Mouse (Mus musculus) MEL (cell line): ENCODE results near the gene Gpd2. TPM values are rescaled to one million over a fixed set of nuclear protein-coding genes. Genes with fewer than 3 reads are reported as not detected.

Experiments used
- DNase-seq: peaks from one replicate; pipeline ENCODE4 v3.0.0; 2011; ENCODE audit warnings: low read depth, low spot score
- H3K27ac ChIP-seq: 2 replicates; pipeline ENCODE4 v1.5.1; 2012; ENCODE audit warnings: low read depth, mild to moderate bottlenecking, control low read depth, low read length, moderate library complexity; ENCODE audit not compliant: control insufficient read depth
- H3K27me3 ChIP-seq, 2 experiments: fragments of 150-350 bp in 1 of 2; sonication (generic) in 1 of 2; 2 replicates each; pipeline ENCODE4 v1.6.1; 2012; ENCODE audit warnings: low read length in 2 of 2, mild to moderate bottlenecking in 2 of 2, improper control_type of control experiment in 1 of 2, moderate library complexity in 1 of 2; ENCODE audit not compliant: insufficient read depth in 2 of 2, control insufficient read depth in 1 of 2
- H3K36me3 ChIP-seq, 2 experiments: 2 replicates each; pipeline ENCODE4 v1.6.1; 2012 to 2014; ENCODE audit warnings: low read length in 2 of 2, improper control_type of control experiment in 1 of 2, inconsistent platforms in 1 of 2, mild to moderate bottlenecking in 1 of 2; ENCODE audit not compliant: insufficient read depth in 2 of 2, control insufficient read depth in 1 of 2
- H3K4me1 ChIP-seq, 2 experiments: fragments of 150-350 bp in 1 of 2; sonication (generic) in 1 of 2; 2 replicates each; pipeline ENCODE4 v1.6.1; 2012; ENCODE audit warnings: low read length in 2 of 2, improper control_type of control experiment in 1 of 2, mild to moderate bottlenecking in 1 of 2; ENCODE audit not compliant: insufficient read depth in 2 of 2, control insufficient read depth in 1 of 2
- H3K4me3 ChIP-seq, 2 experiments: fragments of 150-350 bp in 1 of 2; sonication (generic) in 1 of 2; 2 replicates each; pipeline ENCODE4 v1.5.1; 2012; ENCODE audit warnings: low read depth in 2 of 2, low read length in 2 of 2, mild to moderate bottlenecking in 2 of 2, moderate library complexity in 2 of 2, control low read depth in 1 of 2, improper control_type of control experiment in 1 of 2; ENCODE audit not compliant: control insufficient read depth in 1 of 2, insufficient read depth in 1 of 2
- H3K79me2 ChIP-seq: 2 replicates; pipeline ENCODE4 v1.6.1; 2012; ENCODE audit warnings: mild to moderate bottlenecking, low read length, moderate library complexity; ENCODE audit not compliant: control insufficient read depth, poor library complexity, insufficient read depth
- H3K9ac ChIP-seq: 2 replicates; pipeline ENCODE4 v1.6.1; 2012; ENCODE audit warnings: low read depth, mild to moderate bottlenecking, control low read depth, low read length, moderate library complexity; ENCODE audit not compliant: control insufficient read depth, poor library complexity, severe bottlenecking
- H3K9me3 ChIP-seq: fragments of 150-350 bp; sonication (generic); replicated peaks from 2 replicates; pipeline ENCODE4 v1.6.1; 2012; ENCODE audit warnings: mild to moderate bottlenecking, low read length, improper control_type of control experiment, moderate library complexity; ENCODE audit not compliant: insufficient read depth
- BHLHE40 ChIP-seq: IDR thresholded peaks from 2 replicates; pipeline ENCODE4 v1.6.1; 2012; ENCODE audit warnings: low read depth, mild to moderate bottlenecking, inconsistent platforms, low read length, improper control_type of control experiment, borderline replicate concordance
- CTCF ChIP-seq, 3 experiments: IDR thresholded peaks in 2 of 3; conservative IDR thresholded peaks in 1 of 3; 2 replicates each; pipeline ENCODE4 v1.5.1; 2011 to 2012; ENCODE audit warnings: low read length in 3 of 3, low read depth in 2 of 3, mild to moderate bottlenecking in 2 of 3, improper control_type of control experiment in 1 of 3, inconsistent platforms in 1 of 3, mixed read lengths in 1 of 3, moderate library complexity in 1 of 3; ENCODE audit not compliant: control insufficient read depth in 1 of 3, insufficient read depth in 1 of 3, poor library complexity in 1 of 3, severe bottlenecking in 1 of 3
- ELF1 ChIP-seq: IDR thresholded peaks from 2 replicates; pipeline ENCODE4 v1.6.1; 2014; ENCODE audit warnings: low read depth, mild to moderate bottlenecking, inconsistent platforms, low read length, improper control_type of control experiment, moderate library complexity
- EP300 ChIP-seq, 2 experiments: IDR thresholded peaks; 2 replicates each; pipeline ENCODE4 v1.6.1; 2011; ENCODE audit warnings: improper control_type of control experiment in 2 of 2, low read length in 2 of 2, low read depth in 1 of 2, mild to moderate bottlenecking in 1 of 2
- ETS1 ChIP-seq: IDR thresholded peaks from 2 replicates; pipeline ENCODE4 v1.6.1; 2012; ENCODE audit warnings: low read depth, mild to moderate bottlenecking, inconsistent platforms, low read length, improper control_type of control experiment, moderate library complexity
- KAT2A ChIP-seq: conservative IDR thresholded peaks from 2 replicates; pipeline ENCODE4 v1.6.1; 2012; ENCODE audit warnings: low read depth, low read length, improper control_type of control experiment, inconsistent platforms
- MAX ChIP-seq: IDR thresholded peaks from 2 replicates; pipeline ENCODE4 v1.6.1; 2011; ENCODE audit warnings: low read length, improper control_type of control experiment
- MEF2A ChIP-seq: IDR thresholded peaks from 2 replicates; pipeline ENCODE4 v1.6.1; 2014; ENCODE audit warnings: low read depth, mild to moderate bottlenecking, inconsistent platforms, low read length, improper control_type of control experiment; ENCODE audit not compliant: poor library complexity, insufficient replicate concordance, severe bottlenecking; ENCODE audit errors: extremely low read depth
- MYB ChIP-seq: IDR thresholded peaks from 2 replicates; pipeline ENCODE4 v1.6.1; 2011; ENCODE audit warnings: mild to moderate bottlenecking, low read depth, low read length, improper control_type of control experiment
- NRF1 ChIP-seq: IDR thresholded peaks from 2 replicates; pipeline ENCODE4 v1.6.1; 2014; ENCODE audit warnings: low read depth, mild to moderate bottlenecking, inconsistent platforms, low read length, improper control_type of control experiment, moderate library complexity; ENCODE audit not compliant: poor library complexity, insufficient read depth, severe bottlenecking
- POLR2A ChIP-seq, 2 experiments: IDR thresholded peaks; 2 replicates each; pipeline ENCODE4 v1.6.1; 2011 to 2012; ENCODE audit warnings: low read length in 2 of 2, mild to moderate bottlenecking in 2 of 2, control low read depth in 1 of 2, improper control_type of control experiment in 1 of 2, low read depth in 1 of 2, moderate library complexity in 1 of 2; ENCODE audit not compliant: control insufficient read depth in 1 of 2, insufficient read depth in 1 of 2, poor library complexity in 1 of 2
- POLR2AphosphoS2 ChIP-seq: IDR thresholded peaks from 2 replicates; pipeline ENCODE4 v1.6.1; 2011; ENCODE audit warnings: low read length, improper control_type of control experiment
- RAD21 ChIP-seq: IDR thresholded peaks from 2 replicates; pipeline ENCODE4 v1.6.1; 2011; ENCODE audit warnings: mild to moderate bottlenecking, low read depth, low read length, improper control_type of control experiment
- UBTF ChIP-seq: IDR thresholded peaks from 2 replicates; pipeline ENCODE4 v1.6.1; 2012; ENCODE audit warnings: low read depth, mild to moderate bottlenecking, inconsistent platforms, low read length, improper control_type of control experiment, moderate library complexity, borderline replicate concordance; ENCODE audit not compliant: insufficient read depth
- ZC3H11A ChIP-seq: IDR thresholded peaks from 2 replicates; pipeline ENCODE4 v1.6.1; 2012; ENCODE audit warnings: low read depth, mild to moderate bottlenecking, inconsistent platforms, low read length, improper control_type of control experiment
- ZKSCAN1 ChIP-seq: IDR thresholded peaks from 2 replicates; pipeline ENCODE4 v1.6.1; 2012; ENCODE audit warnings: low read depth, mild to moderate bottlenecking, inconsistent platforms, low read length, improper control_type of control experiment, moderate library complexity
- polyA plus RNA-seq, 2 experiments: library from polyadenylated mRNA; stranded (reverse) in 1 of 2; unstranded in 1 of 2; fragments of >175 nt in 1 of 2; fragments of >200 nt in 1 of 2; gene quantifications; 2 replicates each; pipeline versions ENCODE4 v1.2.1 to v1.2.4; 2012; ENCODE audit warnings: low replicate concordance in 2 of 2, low read depth in 1 of 2; ENCODE audit not compliant: insufficient read length in 2 of 2, insufficient read depth in 1 of 2, missing spikeins in 1 of 2
- total RNA-seq: library from RNA; depleted of rRNA; stranded (reverse); fragments of 300-350 nt; gene quantifications from 2 replicates; pipeline ENCODE4 v1.2.3, GENCODE M21; 2012

Gpd2 gene
- total and polyA plus RNA-seq, 3 experiments = 16.9 to 72.8 (median 24.6) TPM

GRCm38 (mm10) chr2:57252542-57253301, 15.3 kb downstream of the Gpd2 start:
- no peaks in the 10 kb centered on the region; a peak in 1 of 4 replicates for H3K36me3 ChIP-seq
- no peak for TF ChIP-seq MAX
- no peak for TF ChIP-seq MYB
- no peak for TF ChIP-seq EP300 (IDR thresholded peaks at IDR 0.05; ENCODE audit: low read depth in 1 of 2, low read length in 2 of 2)
- no peak for TF ChIP-seq ZKSCAN1
- no peak for TF ChIP-seq CTCF (IDR thresholded peaks at IDR 0.05 in 2 of 3, conservative IDR thresholded peaks at IDR 0.05 in 1 of 3; ENCODE audit: control insufficient read depth in 1 of 3, insufficient read depth in 1 of 3, low read depth in 2 of 3, low read length in 3 of 3, poor library complexity in 1 of 3, severe bottlenecking in 1 of 3)
- TF ChIP-seq, all 39 proteins: peak for 0
- DNase-seq = no peak
- Histone ChIP-seq H3K27ac (no peak overlapping the region), H3K4me1 (peaks cover 0 to 3% of the 10 kb centered on the region in 2 experiments; a peak in 2 of 4 replicates), H3K9ac (no peak overlapping the region), H3K27me3 (no peaks in the 10 kb centered on the region), H3K9me3 (no peaks in the 10 kb centered on the region), H3K79me2 (peaks cover 3% of the 10 kb centered on the region), H3K4me3 (no peak overlapping the region)

DNA sequence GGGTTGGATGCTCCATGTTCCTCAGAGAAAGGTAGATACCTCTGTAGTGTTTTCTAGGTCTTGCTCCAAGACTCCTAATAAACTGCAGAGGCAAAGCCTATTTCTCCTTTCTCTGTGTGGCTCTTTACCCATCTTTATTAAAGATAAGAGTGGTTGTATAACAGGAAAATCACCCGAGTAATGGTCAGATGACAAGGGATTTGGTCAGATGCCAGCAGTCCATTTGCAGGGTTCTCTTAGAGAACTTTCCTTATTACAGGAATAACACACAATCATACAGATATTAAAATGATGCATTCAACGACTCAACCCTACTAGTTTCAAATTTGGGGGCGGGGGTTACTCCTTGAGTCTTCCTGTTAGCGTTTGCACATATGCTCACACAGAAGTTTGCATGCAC, 16.8 kb downstream of the Gpd2 start:
- no peak overlapping the region for H3K4me3 ChIP-seq
- no peak for DNase-seq
- H3K9ac ChIP-seq = no peak overlapping the region
- H3K9me3 ChIP-seq = no peaks in the 10 kb centered on the region
- H3K4me1 ChIP-seq = peaks cover 0 to 3% of the 10 kb centered on the region in 2 experiments; a peak in 2 of 4 replicates
- no peak overlapping the region for H3K27ac ChIP-seq
- H3K27me3 ChIP-seq = no peaks in the 10 kb centered on the region
- H3K79me2 ChIP-seq = peaks cover 3% of the 10 kb centered on the region
- H3K36me3 ChIP-seq = no peaks in the 10 kb centered on the region; a peak in 1 of 4 replicates
- no peak for TF ChIP-seq ELF1

GRCm38 (mm10) chr2:57255153-57255670, 17.8 kb downstream of the Gpd2 start:
- no peak overlapping the region for H3K4me3 ChIP-seq
- peaks cover 3% of the 10 kb centered on the region for H3K79me2 ChIP-seq
- H3K4me1 ChIP-seq = peaks cover 0 to 3% of the 10 kb centered on the region in 2 experiments; a peak in 2 of 4 replicates
- no peaks in the 10 kb centered on the region for H3K9me3 ChIP-seq
- no peak for TF ChIP-seq EP300 (IDR thresholded peaks at IDR 0.05; ENCODE audit: low read depth in 1 of 2, low read length in 2 of 2)
- no peak overlapping the region for H3K27ac ChIP-seq
- DNase-seq = no peak
- no peaks in the 10 kb centered on the region for H3K27me3 ChIP-seq
- H3K9ac ChIP-seq = no peak overlapping the region
- no peaks in the 10 kb centered on the region; a peak in 1 of 4 replicates for H3K36me3 ChIP-seq

DNA sequence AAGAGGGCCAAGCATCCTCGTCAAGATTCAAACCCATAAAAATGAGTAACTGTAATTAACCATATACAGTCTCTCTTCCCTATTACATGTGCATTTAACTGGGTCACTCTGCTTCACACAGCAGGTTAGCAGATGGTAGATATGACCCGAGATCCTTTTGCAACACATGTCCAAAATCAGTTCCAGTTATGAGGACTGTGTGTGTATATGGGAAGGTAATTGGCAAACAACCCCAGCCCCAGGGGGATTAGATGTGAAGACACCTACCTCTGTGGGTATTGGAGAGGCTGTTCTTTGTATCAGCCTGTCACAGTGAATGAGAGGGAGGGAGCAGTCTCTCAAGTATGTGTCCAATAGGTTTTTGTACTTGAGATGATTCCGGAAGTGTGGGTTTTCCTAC, 18.4 kb downstream of the Gpd2 start:
- Histone ChIP-seq H3K9ac (no peak overlapping the region), H3K27ac (no peak overlapping the region), H3K79me2 (peaks cover 3% of the 10 kb centered on the region), H3K4me1 (peaks cover 0 to 3% of the 10 kb centered on the region in 2 experiments; a peak in 2 of 4 replicates), H3K36me3 (no peaks in the 10 kb centered on the region; a peak in 1 of 4 replicates), H3K4me3 (no peak overlapping the region), H3K27me3 (no peaks in the 10 kb centered on the region), H3K9me3 (no peaks in the 10 kb centered on the region)
- no peak for DNase-seq
- TF ChIP-seq RAD21 (no peak), POLR2A (IDR thresholded peaks at IDR 0.05; ENCODE audit: control insufficient read depth in 1 of 2, insufficient read depth in 1 of 2, low read depth in 1 of 2, low read length in 2 of 2, poor library complexity in 1 of 2) (no peak), ETS1 (no peak), KAT2A (no peak), ZC3H11A (no peak), MEF2A (no peak), NRF1 (no peak), MYB (no peak), POLR2AphosphoS2 (no peak), BHLHE40 (no peak), UBTF (no peak), ZKSCAN1 (no peak), CTCF (IDR thresholded peaks at IDR 0.05 in 2 of 3, conservative IDR thresholded peaks at IDR 0.05 in 1 of 3; ENCODE audit: control insufficient read depth in 1 of 3, insufficient read depth in 1 of 3, low read depth in 2 of 3, low read length in 3 of 3, poor library complexity in 1 of 3, severe bottlenecking in 1 of 3) (no peak)
